Mouse (Mus musculus): Measurements from ENCODE around the gene Fbxl18. TPM values are rescaled to one million over a fixed set of nuclear protein-coding genes. Genes with fewer than 3 reads are reported as not detected.
A peak's percentile ranks its signal among the peaks of the same experiment; 100 is the strongest.

Gene Fbxl18
- polyA plus RNA-seq, 1 experiment from 2014 or later = 32.9 TPM

- 80% methylated on average over 5 of the region's 5 CpGs for WGBS
Measured at GRCm38 (mm10) chr5:142825665-142826064, 69.6 kb downstream of the Fbxl18 start.

DNA sequence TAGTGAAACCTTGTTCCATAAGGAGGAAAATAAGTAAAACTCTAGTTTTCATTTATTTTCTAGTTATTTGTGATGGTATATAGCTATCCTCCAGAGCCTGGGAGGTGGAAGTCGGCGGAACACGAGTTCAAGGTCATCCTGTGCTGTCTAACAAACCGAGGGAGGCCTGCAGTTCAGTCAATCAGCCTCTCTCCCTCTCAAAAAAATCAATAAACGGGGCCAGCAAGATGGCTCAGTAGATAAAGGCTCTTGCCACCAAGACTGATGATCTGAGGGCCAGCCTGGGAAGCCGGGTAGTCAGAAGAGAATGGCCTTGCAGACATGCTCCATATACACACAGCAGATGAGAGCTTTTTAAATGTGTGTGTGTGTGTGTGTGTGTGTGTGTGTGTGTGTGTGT is 71.1 kb downstream of the Fbxl18 start:
- Histone ChIP-seq H3K4me1 (ENCODE audit: control insufficient read depth, insufficient read depth, low read depth, low read length) (peaks cover 33% of the 10 kb centered on the region), H3K36me3 (ENCODE audit: control insufficient read depth, insufficient read depth, low read length) (no peaks in the 10 kb centered on the region), H3K9me3 (ENCODE audit: control insufficient read depth, low read length) (no peaks in the 10 kb centered on the region), H3K4me3 (ENCODE audit: low read length) (peak overlapping the region; percentile 92; the same call in 1 of the 2 replicates), H3K27ac (ENCODE audit: low read depth, low read length) (peak overlapping the region; percentile 100), H3K9ac (ENCODE audit: low read depth, low read length) (peak overlapping the region; percentile 96), H3K27me3 (replicated peaks; ENCODE audit: control insufficient read depth, insufficient read depth, low read length) (no peaks in the 10 kb centered on the region), H3K4me2 (ENCODE audit: low read length) (peak overlapping the region; percentile 95)
- WGBS = 17% methylated on average over 6 of the region's 6 CpGs
- no peak for ATAC-seq

More at GRCm38 (mm10) chr5:142825665-142826064, 69.6 kb downstream of the Fbxl18 start:
- H3K27me3 ChIP-seq (replicated peaks; ENCODE audit: control insufficient read depth, insufficient read depth, low read length) = no peaks in the 10 kb centered on the region
- ATAC-seq = no peak
- H3K36me3 ChIP-seq (ENCODE audit: control insufficient read depth, insufficient read depth, low read length) = no peaks in the 10 kb centered on the region
- no peak overlapping the region for H3K9ac ChIP-seq (ENCODE audit: low read depth, low read length)
- H3K4me3 ChIP-seq (ENCODE audit: low read length) = no peak overlapping the region
- H3K4me1 ChIP-seq (ENCODE audit: control insufficient read depth, insufficient read depth, low read depth, low read length) = peaks cover 33% of the 10 kb centered on the region
- H3K4me2 ChIP-seq (ENCODE audit: low read length) = no peak overlapping the region
- no peaks in the 10 kb centered on the region for H3K9me3 ChIP-seq (ENCODE audit: control insufficient read depth, low read length)
- H3K27ac ChIP-seq (ENCODE audit: low read depth, low read length) = no peak overlapping the region; the same call in 1 of the 2 replicates

DNA sequence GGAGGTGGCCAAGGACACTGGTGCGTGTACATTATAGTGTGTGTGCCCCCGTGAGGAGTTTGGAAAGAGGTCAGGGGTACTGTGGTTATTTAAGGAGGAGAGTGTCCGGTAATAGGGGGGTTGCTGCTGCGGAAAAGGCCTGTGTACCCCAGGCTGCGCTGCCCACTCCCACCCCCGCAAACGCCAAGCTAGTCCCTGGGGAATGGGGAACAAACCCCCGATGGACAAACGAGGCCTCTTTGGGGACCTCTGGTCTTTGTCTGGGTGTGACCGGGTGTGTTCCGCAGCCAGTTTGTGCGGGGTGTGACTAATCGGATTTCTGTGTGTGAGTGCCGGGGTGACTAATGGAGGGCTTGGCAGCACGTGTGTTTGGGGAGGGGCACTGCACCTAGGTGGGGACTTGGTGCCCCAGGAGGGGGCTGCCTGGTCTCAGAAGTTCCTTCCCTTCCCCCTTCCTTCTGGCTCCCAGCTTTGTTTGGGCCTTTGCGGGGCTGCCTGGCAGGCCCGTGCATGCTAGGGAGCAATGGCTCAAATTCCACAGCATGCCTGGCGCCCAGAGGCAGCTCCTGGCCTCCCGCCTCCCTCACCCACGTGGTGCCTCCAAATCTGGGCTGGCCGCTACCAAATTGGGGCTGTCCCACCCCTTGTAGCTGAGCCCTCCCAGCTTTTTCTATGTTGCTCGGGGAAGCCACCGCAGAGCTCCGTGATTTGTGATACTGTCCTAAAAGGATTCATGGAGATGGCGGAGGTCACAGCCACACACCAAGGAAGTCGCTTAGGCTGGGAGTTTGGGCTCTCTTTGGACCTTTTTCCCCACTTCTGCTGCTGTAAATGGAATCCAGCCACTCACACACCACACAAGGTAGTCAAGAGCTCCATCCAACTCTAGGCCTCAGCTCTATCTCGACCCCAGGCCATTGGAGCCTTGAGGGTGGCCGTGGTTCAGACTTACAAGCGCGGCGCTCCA is 71.8 kb downstream of the Fbxl18 start:
- Histone ChIP-seq H3K27me3 (replicated peaks; ENCODE audit: control insufficient read depth, insufficient read depth, low read length) (no peaks in the 10 kb centered on the region), H3K4me2 (ENCODE audit: low read length) (peak overlapping the region; percentile 95), H3K36me3 (ENCODE audit: control insufficient read depth, insufficient read depth, low read length) (no peaks in the 10 kb centered on the region), H3K4me1 (ENCODE audit: control insufficient read depth, insufficient read depth, low read depth, low read length) (peaks cover 33% of the 10 kb centered on the region), H3K9ac (ENCODE audit: low read depth, low read length) (peak overlapping the region; percentile 96), H3K4me3 (ENCODE audit: low read length) (peak overlapping the region; percentile 92), H3K27ac (ENCODE audit: low read depth, low read length) (peak overlapping the region; percentile 100), H3K9me3 (ENCODE audit: control insufficient read depth, low read length) (no peaks in the 10 kb centered on the region)
- 5% methylated on average over 30 of the region's 31 CpGs for WGBS
- peak; percentile 37 for ATAC-seq

DNA sequence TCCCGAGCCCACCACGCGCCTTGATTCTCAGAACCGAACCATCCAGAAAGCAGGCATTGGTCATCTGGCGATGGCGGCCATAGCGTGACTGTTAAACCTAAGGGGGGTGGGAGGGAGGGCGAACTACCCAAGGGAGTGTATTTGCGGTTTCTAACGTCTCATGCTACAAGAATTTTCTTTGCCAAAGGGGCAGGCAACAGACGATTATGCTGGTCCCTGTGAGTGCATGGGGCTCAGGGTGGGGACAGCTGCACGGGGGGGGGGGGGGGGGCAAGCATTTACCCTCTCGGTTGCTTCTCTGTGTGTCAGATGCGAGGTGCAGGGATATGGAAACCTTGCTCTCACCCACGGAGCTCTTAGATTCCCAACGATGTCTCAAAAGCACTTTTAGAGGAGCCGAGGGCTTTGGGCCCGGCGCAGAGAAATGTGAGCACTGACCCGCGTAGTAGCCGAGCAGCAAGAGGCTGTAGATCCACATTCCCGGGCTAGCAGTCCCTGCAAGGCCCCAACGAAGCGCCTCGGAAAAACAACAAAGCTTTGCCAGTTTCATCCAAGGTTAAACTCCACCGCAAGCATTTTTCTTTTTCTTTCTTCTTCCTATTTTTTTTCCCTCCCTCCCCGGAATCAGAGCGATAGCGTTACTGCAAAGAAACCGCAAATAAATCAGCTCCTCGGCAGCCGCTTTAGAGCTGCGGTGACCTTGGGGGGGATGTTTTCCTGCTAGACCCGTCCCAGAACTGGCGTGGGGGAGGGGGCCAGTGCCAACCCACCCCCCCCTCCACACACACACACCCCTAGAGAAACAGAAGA is 72.7 kb downstream of the Fbxl18 start:
- Histone ChIP-seq H3K27ac (ENCODE audit: low read depth, low read length) (peak overlapping the region; percentile 100), H3K9me3 (ENCODE audit: control insufficient read depth, low read length) (no peaks in the 10 kb centered on the region), H3K9ac (ENCODE audit: low read depth, low read length) (peak overlapping the region; percentile 96), H3K27me3 (replicated peaks; ENCODE audit: control insufficient read depth, insufficient read depth, low read length) (no peaks in the 10 kb centered on the region), H3K4me1 (ENCODE audit: control insufficient read depth, insufficient read depth, low read depth, low read length) (peaks cover 33% of the 10 kb centered on the region), H3K4me2 (ENCODE audit: low read length) (peak overlapping the region; percentile 95), H3K36me3 (ENCODE audit: control insufficient read depth, insufficient read depth, low read length) (no peaks in the 10 kb centered on the region), H3K4me3 (ENCODE audit: low read length) (peak overlapping the region; percentile 92)
- no peak for ATAC-seq
- under 1% methylated on average over 36 of the region's 36 CpGs for WGBS

DNA sequence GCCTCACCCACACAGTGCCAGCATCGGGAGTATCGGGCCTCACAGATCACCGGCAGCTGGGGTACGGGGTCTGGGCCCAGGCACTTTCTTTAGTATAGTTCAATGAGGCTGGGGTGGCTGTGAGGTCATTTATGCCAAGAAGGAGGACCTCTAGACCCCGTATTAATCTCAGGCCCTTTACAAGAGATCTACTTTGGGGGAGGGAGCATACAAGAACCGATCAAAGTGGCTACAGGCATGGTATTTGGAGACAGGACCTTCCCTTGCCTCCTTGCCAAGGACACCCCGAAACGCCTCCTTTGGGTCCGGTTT is 73.3 kb downstream of the Fbxl18 start:
- H3K9ac ChIP-seq (ENCODE audit: low read depth, low read length) = peak overlapping the region; percentile 96
- peak overlapping the region; percentile 100 for H3K27ac ChIP-seq (ENCODE audit: low read depth, low read length)
- no peaks in the 10 kb centered on the region for H3K27me3 ChIP-seq (replicated peaks; ENCODE audit: control insufficient read depth, insufficient read depth, low read length)
- no peaks in the 10 kb centered on the region for H3K36me3 ChIP-seq (ENCODE audit: control insufficient read depth, insufficient read depth, low read length)
- peak overlapping the region; percentile 95 for H3K4me2 ChIP-seq (ENCODE audit: low read length)
- peaks cover 33% of the 10 kb centered on the region for H3K4me1 ChIP-seq (ENCODE audit: control insufficient read depth, insufficient read depth, low read depth, low read length)
- ATAC-seq = no peak
- 1% methylated on average over 9 of the region's 9 CpGs for WGBS
- no peaks in the 10 kb centered on the region for H3K9me3 ChIP-seq (ENCODE audit: control insufficient read depth, low read length)
- peak overlapping the region; percentile 92 for H3K4me3 ChIP-seq (ENCODE audit: low read length)

GRCm38 (mm10) chr5:142821266-142821973 is 73.8 kb downstream of the Fbxl18 start:
- Histone ChIP-seq H3K27ac (ENCODE audit: low read depth, low read length) (peak overlapping the region; percentile 100), H3K36me3 (ENCODE audit: control insufficient read depth, insufficient read depth, low read length) (no peaks in the 10 kb centered on the region), H3K4me2 (ENCODE audit: low read length) (peak overlapping the region; percentile 95), H3K9me3 (ENCODE audit: control insufficient read depth, low read length) (no peaks in the 10 kb centered on the region), H3K4me3 (ENCODE audit: low read length) (peak overlapping the region; percentile 92), H3K27me3 (replicated peaks; ENCODE audit: control insufficient read depth, insufficient read depth, low read length) (no peaks in the 10 kb centered on the region), H3K9ac (ENCODE audit: low read depth, low read length) (peak overlapping the region; percentile 96), H3K4me1 (ENCODE audit: control insufficient read depth, insufficient read depth, low read depth, low read length) (peaks cover 33% of the 10 kb centered on the region)
- WGBS = 0% methylated on average over 36 of the region's 36 CpGs
- peak; percentile 37 for ATAC-seq

- no peak for ATAC-seq
- Histone ChIP-seq H3K27me3 (replicated peaks; ENCODE audit: control insufficient read depth, insufficient read depth, low read length) (no peaks in the 10 kb centered on the region), H3K36me3 (ENCODE audit: control insufficient read depth, insufficient read depth, low read length) (no peaks in the 10 kb centered on the region), H3K9ac (ENCODE audit: low read depth, low read length) (peak overlapping the region; percentile 96), H3K9me3 (ENCODE audit: control insufficient read depth, low read length) (no peaks in the 10 kb centered on the region), H3K27ac (ENCODE audit: low read depth, low read length) (peak overlapping the region; percentile 100), H3K4me1 (ENCODE audit: control insufficient read depth, insufficient read depth, low read depth, low read length) (peaks cover 31% of the 10 kb centered on the region), H3K4me2 (ENCODE audit: low read length) (peak overlapping the region; percentile 95), H3K4me3 (ENCODE audit: low read length) (peak overlapping the region; percentile 92)
- WGBS = under 1% methylated on average over 53 of the region's 53 CpGs
Measured at GRCm38 (mm10) chr5:142820276-142821265, 74.7 kb downstream of the Fbxl18 start.
